Mouse (Mus musculus): ENCODE data around the gene Gm26602.
A peak's percentile ranks its signal among the peaks of the same experiment; 100 is the strongest.
"Not testable (repeated sequence)": the region's sequence is repeated elsewhere in the genome, so short reads cannot be mapped to it uniquely, and the experiment has no call there.

Gene Gm26602

GRCm38 (mm10) chr10:79910556-79910955, at the start of gene Gm26602:
Gene Gm26602, plus strand, starts transcription at chr10:79910856.
- DNase-seq = no peak

DNA sequence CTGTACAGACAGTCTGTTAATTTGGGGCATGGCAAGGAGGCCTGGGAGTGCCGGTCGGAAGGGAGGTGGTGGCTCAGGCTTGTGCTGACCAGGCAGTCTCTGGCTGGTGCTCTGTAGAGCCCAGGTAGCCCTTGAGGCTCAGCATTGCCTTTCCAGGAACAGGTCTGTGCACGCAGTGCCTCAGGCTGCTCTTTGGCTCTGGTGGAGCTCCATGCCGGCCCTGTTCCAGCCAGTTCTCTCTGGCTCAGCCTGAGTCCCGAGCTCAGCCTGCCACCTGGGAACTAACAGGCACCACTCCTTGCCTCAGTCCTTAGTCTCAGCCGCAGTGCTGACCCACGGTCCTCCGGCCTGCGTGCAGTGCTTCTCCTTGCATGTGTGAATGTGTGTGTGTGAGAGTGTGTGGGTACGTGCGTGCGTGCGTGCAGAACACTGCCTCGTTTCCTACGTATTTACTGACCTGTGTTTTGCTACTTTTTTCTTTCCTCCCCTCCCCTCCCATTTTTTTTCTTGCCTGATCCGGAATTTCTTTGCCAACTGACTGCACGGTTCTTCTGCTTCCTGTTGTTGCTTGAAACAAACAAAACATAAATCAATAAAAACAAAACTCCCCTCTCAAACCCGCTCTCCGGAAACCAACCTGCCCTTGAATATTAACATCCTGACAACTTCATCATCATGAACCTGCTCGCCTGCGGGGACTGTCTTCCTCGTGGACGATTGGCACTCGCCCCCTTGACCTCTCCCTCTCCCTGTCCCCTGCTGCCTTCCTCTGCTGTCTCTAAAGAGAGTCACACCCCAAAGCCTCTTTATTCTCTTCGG, 49.2 kb upstream of the Gm26602 start:
- peak; percentile 78 to 83 for DNase-seq

- peak; percentile 33 to 48 for DNase-seq
Observed at GRCm38 (mm10) chr10:79862049-79862788, 48.4 kb upstream of the Gm26602 start.

DNA sequence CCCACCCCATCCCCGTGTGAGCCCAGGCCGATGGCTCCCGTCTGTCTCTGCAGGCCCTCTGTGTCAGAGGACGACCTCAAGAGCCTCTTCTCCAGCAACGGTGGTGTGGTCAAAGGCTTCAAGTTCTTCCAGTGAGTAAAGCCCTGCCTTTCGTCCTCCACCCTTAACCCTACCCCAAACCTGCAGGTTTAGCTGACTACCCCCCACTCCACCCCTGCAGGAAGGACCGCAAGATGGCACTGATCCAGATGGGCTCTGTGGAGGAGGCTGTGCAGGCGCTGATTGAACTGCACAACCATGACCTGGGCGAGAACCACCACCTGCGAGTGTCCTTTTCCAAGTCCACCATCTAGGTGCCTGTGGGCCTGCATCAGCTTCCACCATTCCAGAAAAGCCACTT, 47.7 kb upstream of the Gm26602 start:
- DNase-seq = peak; percentile 45 to 64

DNA sequence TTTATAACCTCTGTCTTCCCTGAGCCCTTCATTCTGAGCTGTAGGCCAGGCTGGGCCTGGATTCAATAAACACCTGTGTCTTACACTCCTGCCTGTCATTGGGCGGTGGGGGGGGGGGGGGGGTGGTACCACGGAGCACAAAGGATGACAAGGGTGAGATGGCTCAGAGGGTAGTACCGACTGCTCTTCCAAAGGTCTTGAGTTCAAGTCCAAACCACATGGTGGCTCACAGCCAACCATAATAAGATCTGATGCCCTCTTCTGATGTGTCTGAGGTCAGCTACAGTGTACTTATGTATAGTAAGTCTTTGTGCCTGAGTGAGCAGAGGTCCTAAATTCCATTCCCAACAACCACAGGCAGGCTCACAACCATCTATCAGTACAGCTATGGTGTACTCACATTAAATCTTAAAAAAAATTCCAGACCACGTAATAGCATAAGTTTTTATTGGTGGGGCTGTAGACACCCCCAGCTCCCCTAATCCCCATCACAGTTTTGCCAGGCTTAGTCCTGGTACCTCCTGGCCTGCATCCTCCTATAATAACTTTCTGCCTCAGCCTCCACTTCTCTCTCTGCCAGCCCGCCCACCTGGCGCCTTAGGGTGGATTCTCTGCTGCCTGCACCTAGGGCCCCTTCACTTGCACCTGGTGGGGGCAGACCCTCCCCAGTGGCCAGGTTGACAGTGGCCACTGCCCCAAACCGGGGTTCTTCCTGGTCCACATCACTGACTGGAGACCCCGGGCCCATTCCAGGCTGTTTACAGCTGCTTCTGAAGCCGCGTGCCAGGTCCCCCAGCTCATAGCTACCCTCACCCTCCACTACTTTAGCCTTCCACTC, 46.1 kb upstream of the Gm26602 start:
- no peak for DNase-seq

DNA sequence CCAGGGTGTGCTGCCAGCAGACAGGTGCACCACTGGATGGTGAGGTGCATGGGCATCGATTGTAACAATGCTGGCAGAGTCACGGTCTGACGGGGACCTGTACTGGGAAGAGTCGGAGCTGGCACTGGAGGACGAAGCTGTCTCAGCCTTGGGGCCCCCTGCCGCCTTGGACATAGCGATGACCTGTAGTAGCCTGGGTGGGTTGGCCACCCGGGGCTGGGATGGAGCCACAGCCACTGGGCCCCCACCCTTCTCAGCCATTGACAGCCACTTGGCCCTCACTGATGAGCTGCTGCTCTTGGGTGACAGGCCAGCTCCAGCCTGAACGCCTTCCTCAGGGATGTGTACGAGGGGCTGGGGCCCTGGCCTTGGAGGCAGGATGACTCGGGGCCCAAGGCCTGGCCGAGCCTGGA, 45.5 kb upstream of the Gm26602 start:
- DNase-seq = peak; percentile 44 to 55

- peak; percentile 48 for DNase-seq
Observed at GRCm38 (mm10) chr10:79865801-79866295, 44.8 kb upstream of the Gm26602 start.

GRCm38 (mm10) chr10:79866601-79867000, 44.1 kb upstream of the Gm26602 start:
- DNase-seq = peak; percentile 14 to 29

DNA sequence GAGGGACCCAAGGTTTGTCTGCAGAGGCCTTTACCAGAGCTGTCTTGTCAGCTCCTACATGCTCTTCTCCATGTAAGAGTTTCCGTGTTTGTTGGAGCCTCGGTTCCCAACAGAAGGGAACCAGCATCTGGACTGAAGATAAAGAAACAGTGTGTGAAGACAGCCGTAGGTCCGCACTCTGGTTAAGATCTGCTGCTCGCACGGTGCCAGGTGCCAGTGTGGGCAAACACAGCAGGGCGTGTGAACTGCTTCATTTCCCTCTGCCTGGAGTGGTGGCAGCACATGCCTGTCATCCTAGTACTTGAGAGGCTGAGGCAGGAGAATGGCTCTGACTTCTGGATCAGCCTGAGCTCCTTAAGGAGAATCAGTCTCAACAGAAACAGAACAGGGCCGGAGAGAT, 38.8 kb upstream of the Gm26602 start:
- no peak for DNase-seq

DNA sequence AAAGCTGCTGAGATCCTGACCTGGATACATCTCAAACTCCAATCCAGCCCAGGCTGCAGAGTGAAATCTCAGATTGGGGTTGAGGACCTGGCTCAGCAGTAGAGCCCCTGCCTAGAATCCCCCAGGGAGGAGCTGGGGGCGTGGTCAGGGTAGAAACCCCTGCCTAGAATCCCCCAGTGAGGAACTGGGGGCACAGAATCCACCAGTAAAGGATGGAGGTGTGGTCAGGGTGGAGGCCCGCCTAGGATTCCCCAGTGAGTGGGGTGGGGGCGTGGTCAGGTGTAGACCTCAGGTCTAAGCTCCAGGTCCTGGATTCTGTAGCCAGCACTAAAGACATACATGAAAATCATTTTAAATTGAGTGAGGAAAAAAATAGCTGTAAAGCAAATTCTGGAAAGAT, 37.8 kb upstream of the Gm26602 start:
- DNase-seq = peak; percentile 22 to 34

DNA sequence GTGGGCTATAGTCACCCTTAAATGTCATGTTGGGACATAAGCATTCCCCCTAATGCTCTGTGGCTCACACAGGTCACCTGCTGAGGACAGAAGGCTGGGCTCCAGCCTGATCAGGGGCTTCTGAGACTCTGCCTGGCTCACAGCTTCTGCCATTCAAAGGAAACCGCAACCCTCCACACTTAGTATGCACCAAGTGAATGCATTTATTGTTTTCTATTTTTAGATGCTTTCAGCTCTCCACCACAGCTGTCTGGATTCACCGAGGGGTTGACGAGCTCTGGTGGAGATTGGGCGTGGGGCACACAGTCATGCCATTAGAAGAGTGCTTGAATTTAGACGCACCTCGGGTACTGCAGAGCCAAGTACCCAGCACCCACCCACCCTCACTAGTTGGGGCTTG, 37.3 kb upstream of the Gm26602 start:
- no peak for DNase-seq

DNA sequence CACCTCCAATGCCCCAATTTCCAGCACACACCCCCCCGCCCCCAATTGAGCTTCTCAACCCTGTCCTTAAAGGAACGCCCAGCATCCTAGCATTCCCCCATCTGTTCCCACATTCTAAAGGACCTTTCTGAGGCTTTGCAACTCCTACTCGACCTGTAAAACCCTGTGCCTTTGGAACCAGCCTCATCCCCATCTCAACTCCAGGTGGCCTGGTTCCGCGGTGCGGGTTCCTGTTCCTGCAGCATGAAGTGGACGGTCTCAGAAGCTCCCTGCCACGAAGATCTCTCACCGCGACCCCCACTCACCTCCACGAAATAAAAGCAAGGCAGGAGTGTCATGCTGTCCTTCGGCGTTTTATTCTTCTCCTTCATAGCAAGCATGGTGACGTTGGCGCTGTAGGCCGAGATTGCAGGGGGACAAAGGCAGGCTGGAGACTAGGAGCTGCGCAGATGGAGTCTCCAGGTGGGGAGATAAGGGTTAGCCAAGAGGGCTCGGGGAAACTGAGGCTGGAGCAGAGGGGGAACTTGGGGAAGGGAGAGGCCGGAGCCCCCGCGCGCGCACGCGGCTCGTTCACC, 36.9 kb upstream of the Gm26602 start:
- DNase-seq = peak in 1 of 2 experiments; percentile 22

- peak; percentile 78 to 80 for DNase-seq
Observed at GRCm38 (mm10) chr10:79874290-79874862, 36.3 kb upstream of the Gm26602 start, which contains the start of the genes Prtn3 and Plppr3. Gene Prtn3, plus strand, starts transcription at chr10:79874476. Gene Plppr3, minus strand, starts transcription at chr10:79874634.

GRCm38 (mm10) chr10:79877174-79877573, 33.5 kb upstream of the Gm26602 start:
- DNase-seq = no peak

- no peak for DNase-seq
Observed at GRCm38 (mm10) chr10:79877757-79878156, 32.9 kb upstream of the Gm26602 start.

- DNase-seq = no peak
Observed at GRCm38 (mm10) chr10:79879527-79879926, 31.1 kb upstream of the Gm26602 start.

DNA sequence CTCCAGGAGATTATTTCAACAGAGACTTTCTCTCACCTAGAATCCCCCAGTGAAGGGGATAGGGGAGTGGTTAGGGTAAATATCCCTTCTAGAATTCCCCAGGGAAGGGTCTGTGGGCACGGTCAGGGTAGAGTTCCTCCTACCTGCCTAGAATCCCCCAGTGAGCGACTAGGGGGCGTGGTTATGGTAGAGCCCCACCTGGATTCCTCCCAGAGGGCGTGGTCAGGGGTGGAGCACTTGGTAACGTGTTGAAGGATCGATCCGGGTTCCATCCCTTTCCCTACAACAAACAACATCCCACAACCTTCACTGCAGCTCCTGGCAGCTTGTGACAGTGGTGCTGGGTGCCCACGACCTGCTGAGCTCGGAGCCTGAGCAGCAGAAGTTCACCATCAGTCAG, 29.9 kb upstream of the Gm26602 start:
- DNase-seq = no peak

- no peak for DNase-seq
Observed at GRCm38 (mm10) chr10:79881981-79882380, 28.7 kb upstream of the Gm26602 start.

DNA sequence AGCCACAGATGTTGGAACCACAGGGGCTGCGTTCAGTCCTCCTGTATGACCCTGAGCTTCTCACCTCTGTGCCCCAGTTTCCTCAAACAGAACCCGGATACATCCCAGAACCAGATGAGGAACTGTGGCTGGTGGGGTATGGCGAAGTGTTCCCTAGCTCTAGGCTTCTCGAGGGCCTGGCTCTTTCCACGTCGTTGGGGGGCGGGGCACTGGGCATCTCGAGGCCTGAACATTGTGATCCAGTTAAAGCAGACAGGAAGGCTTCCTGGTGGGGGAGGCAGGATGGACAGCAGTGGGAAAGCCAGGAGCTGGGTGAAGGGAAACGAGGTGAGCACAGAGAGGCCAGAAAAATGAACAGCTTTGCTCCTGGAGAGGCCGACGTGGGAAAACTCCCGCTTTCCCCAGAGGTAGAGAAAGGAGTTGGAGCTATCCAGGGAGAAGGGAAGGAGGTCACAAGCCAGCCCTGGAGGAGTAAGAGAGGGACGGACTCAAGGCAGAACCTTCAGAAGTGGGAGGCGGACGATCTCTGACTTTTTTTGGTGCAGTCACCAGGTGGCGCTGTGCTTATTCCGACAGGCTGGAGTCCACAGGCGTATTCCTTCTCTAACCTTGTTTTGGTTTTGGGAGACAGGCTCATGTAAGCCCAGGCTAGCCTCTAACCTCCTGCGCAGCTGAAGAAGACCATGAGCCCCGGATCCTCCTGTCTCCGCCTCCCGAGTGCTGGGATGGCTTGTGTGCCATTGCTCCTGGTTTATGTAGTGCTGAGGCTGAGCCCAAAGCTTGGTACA, 27.2 kb upstream of the Gm26602 start:
- peak; percentile 87 to 93 for DNase-seq

GRCm38 (mm10) chr10:79884446-79884845, 26.2 kb upstream of the Gm26602 start:
- peak in 1 of 2 experiments; percentile 75 for DNase-seq

GRCm38 (mm10) chr10:79884938-79885337, 25.7 kb upstream of the Gm26602 start:
- not testable (repeated sequence) for DNase-seq
